ENCODE assay signal across 9 mouse cellular contexts in the genomic region with DNA sequence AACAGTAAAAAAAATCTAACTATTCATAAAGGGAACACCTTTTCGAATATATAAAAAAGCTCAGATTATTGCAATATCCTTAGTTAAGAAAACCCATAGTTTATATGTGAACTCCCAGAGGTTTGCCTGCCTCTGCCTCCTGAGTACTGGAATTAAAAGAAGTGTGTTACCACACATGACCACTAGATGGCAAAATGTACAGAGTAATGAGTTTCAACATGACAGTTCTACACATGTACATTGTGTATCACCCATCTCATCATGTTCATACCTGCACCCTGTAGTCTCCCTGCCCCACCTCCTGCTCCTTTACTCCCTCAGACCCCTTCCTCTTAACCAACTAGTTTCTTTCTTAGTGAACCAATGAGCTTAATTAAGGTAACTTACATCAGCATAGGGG. TPM values are rescaled to one million over a fixed set of nuclear protein-coding genes. Genes with fewer than 3 reads are reported as not detected.
DNase-seq lines count a peak whose midpoint lies in the region; ATAC-seq and TF ChIP-seq lines count a peak whose summit lies in the region.
"Had no signal": no experiment of that assay in that cellular context is flagged by ENCODE, and none has a peak within 500 bp of the region (broad histone marks: within the 10 kb centered on the region; RNA-seq: fewer than 3 reads in every experiment).

No protein-coding gene starts in this region.

- H3K36me3 ChIP-seq in liver, adult 2 months (ENCODE audit: control insufficient read depth, insufficient read depth, low read length) = peaks cover 70% of the 10 kb centered on the region
- H3K36me3 ChIP-seq in liver, embryonic 11.5 days (ENCODE audit: control insufficient read depth, insufficient read depth, low read length) = no peaks in the 10 kb centered on the region
- peaks cover 14% of the 10 kb centered on the region for H3K36me3 ChIP-seq in G1E (replicated peaks)

- H3K4me1 ChIP-seq in liver, adult 2 months (ENCODE audit: control insufficient read depth, insufficient read depth, low read length) = peaks cover 44% of the 10 kb centered on the region
- H3K4me1 ChIP-seq in liver, embryonic 11.5 days (replicated peaks; ENCODE audit: control insufficient read depth, insufficient read depth, low read length) = 0 out of 2 replicates have a peak, but pooled peaks cover 4% of the 10 kb centered on the region
- H3K4me1 ChIP-seq in G1E (ENCODE audit: insufficient read depth, low read depth, low read length) = peaks cover 55% of the 10 kb centered on the region

- DNase-seq in liver, adult 2 months (ENCODE audit: extremely low read depth, low read depth, low spot score) = peak; percentile 70
- DNase-seq in liver, embryonic 11.5 days (ENCODE audit: low spot score) = no peak
- no peak for DNase-seq in G1E (ENCODE audit: low spot score)
- DNase-seq in c-Kit-negative CD71-positive TER-119-positive erythroid progenitor cells, embryonic 14.5 days (ENCODE audit: low read depth, low spot score) = peak; percentile 60
- no peak for DNase-seq in left cerebral cortex, adult 8-10 months (ENCODE audit: low spot score in 2 of 2)
- no peak for DNase-seq in left cerebral cortex, postnatal 25 days (ENCODE audit: low spot score in 2 of 2)
- DNase-seq: cerebellum, postnatal 25 days had no signal

- peaks cover 6% of the 10 kb centered on the region; the same call in 1 of the 2 replicates for H3K79me2 ChIP-seq in liver, adult 2 months (ENCODE audit: control insufficient read depth, insufficient read depth, low read length)

- H3K4me2 ChIP-seq in liver, embryonic 11.5 days = no peak overlapping the region

- no peak for ATAC-seq in liver, embryonic 11.5 days (replicated peaks; ENCODE audit: low FRiP score)
- no peak for ATAC-seq in G1E (ENCODE audit: extremely low read depth, insufficient number of reproducible peaks, low FRiP score, poor library complexity, severe bottlenecking)
- 0 out of 2 replicates have a peak, but pooled peaks have one; percentile 46 for ATAC-seq in monocyte, adult 5-6 weeks (replicated peaks; ENCODE audit: insufficient number of reproducible peaks, low FRiP score, low TSS enrichment, poor library complexity, severe bottlenecking)

- 64% methylated on average over 1 of the region's 1 CpGs for WGBS in liver, adult 2 months
- WGBS in liver, embryonic 11.5 days = 32% methylated on average over 1 of the region's 1 CpGs

- H3K9ac ChIP-seq in liver, adult 2 months (ENCODE audit: low read depth, low read length) = no peak overlapping the region
- no peak overlapping the region for H3K9ac ChIP-seq in liver, embryonic 11.5 days (ENCODE audit: low read depth, low read length)

- H3K27me3 ChIP-seq in liver, adult 2 months (ENCODE audit: control insufficient read depth, insufficient read depth, low read length) = no peaks in the 10 kb centered on the region
- no peaks in the 10 kb centered on the region for H3K27me3 ChIP-seq in liver, embryonic 11.5 days (replicated peaks; ENCODE audit: control insufficient read depth, insufficient read depth, low read length)
- no peaks in the 10 kb centered on the region for H3K27me3 ChIP-seq in G1E (ENCODE audit: insufficient read depth, low read length)

- intact Hi-C loops in left cerebral cortex, postnatal 25 days (cut with DNase I) = no loop called here

- no peaks in the 10 kb centered on the region for H3K9me3 ChIP-seq in liver, embryonic 11.5 days (ENCODE audit: control insufficient read depth, low read length)
- H3K9me3 ChIP-seq in G1E (replicated peaks) = no peaks in the 10 kb centered on the region

- H3K4me3 ChIP-seq in liver, adult 2 months (ENCODE audit: insufficient read depth, low read depth, low read length) = no peak overlapping the region
- no peak overlapping the region for H3K4me3 ChIP-seq in liver, embryonic 11.5 days (ENCODE audit: low read depth, low read length)
- no peak overlapping the region for H3K4me3 ChIP-seq in G1E (ENCODE audit: low read depth, low read length)

- H3K27ac ChIP-seq in liver, adult 2 months (replicated peaks; ENCODE audit: insufficient read depth, low read depth, low read length) = peak overlapping the region; percentile 54
- no peak overlapping the region for H3K27ac ChIP-seq in liver, embryonic 11.5 days (ENCODE audit: low read depth, low read length)

- no peak for TF ChIP-seq POLR2A in liver, adult 2 months (IDR thresholded peaks at IDR 0.05; ENCODE audit: extremely low read depth, insufficient read depth, low read length)

- peak; percentile 56 for TF ChIP-seq CTCF in liver, adult 2 months (IDR thresholded peaks at IDR 0.05; ENCODE audit: low read depth, low read length)
- TF ChIP-seq CTCF in G1E (IDR thresholded peaks at IDR 0.05; ENCODE audit: low read depth, low read length) = peak; percentile 53

RNA-seq across cellular contexts. Expression of a gene that starts 12.0 kb away (rescaled TPM):
- total RNA-seq in liver, adult 2 months (2014; rRNA removed) = 229 and 337 TPM in 2 replicates
- 135 and 208 TPM in 2 replicates for polyA plus RNA-seq in liver, adult 2 months (2012; rRNA removed)
- polyA plus RNA-seq in liver, embryonic 11.5 days (2014; fragmentation: Nextera tagmentation; extraction: Ambion mirVana) = 15.4 and 19.5 TPM in 2 replicates
- total RNA-seq in G1E (2014; fragmentation: Nextera tagmentation) (7.1 and 7.9 TPM in 2 replicates), G1E (2017) (1.3 and 1.5 TPM in 2 replicates)
- polyA plus RNA-seq in G1E (2012) = 0.12 and 0.24 TPM in 2 replicates
- not detected in 3 replicates for total RNA-seq in monocyte, adult 5-6 weeks (2017)
- not detected for total RNA-seq in left cerebral cortex, adult 8-10 months (2022)
- total RNA-seq in left cerebral cortex, postnatal 25 days (2021) = not detected
- total RNA-seq: layer of hippocampus, adult 18-20 months had no signal

Comparison
In these comparisons a context has a peak if more than half of its experiments do, and no peak if none do; other contexts are left out.
1. DNase-seq: peak in liver, adult 2 months (single experiment) and c-Kit-negative CD71-positive TER-119-positive erythroid progenitor cells, embryonic 14.5 days (single experiment); none in liver, embryonic 11.5 days (single experiment), G1E (single experiment), left cerebral cortex, adult 8-10 months (0 of 2) and left cerebral cortex, postnatal 25 days (0 of 2).
2. RNA of a gene that starts 12.0 kb away (total RNA-seq): 229 to 337 TPM in liver, adult 2 months; 1.3 to 7.9 TPM in G1E, not detected in left cerebral cortex, postnatal 25 days, not detected in monocyte, adult 5-6 weeks and not detected in left cerebral cortex, adult 8-10 months; every median in the first group is over 10 times any median in the second.